Mouse (Mus musculus) kidney, adult 8-10 months (tissue): ENCODE measurements around the gene Sae1.

Experiments
- DNase-seq, 2 experiments: peaks; one replicate each; pipeline ENCODE4 v3.0.0; 2022

Gene Sae1

GRCm38 (mm10) chr7:16349999-16350398 is 37.6 kb downstream of the Sae1 start:
- no peak for DNase-seq

GRCm38 (mm10) chr7:16345297-16345696 is 42.3 kb downstream of the Sae1 start:
- no peak for DNase-seq

- no peak for DNase-seq
These were observed 43.0 kb downstream of the Sae1 start for GRCm38 (mm10) chr7:16344598-16344997.

- DNase-seq = no peak
These were observed 49.9 kb downstream of the Sae1 start for GRCm38 (mm10) chr7:16337733-16338132.

- DNase-seq = no peak
These were observed 58.5 kb downstream of the Sae1 start for GRCm38 (mm10) chr7:16329146-16329545.

- DNase-seq = no peak
These were observed 61.0 kb downstream of the Sae1 start for GRCm38 (mm10) chr7:16326607-16326971.

GRCm38 (mm10) chr7:16325920-16326606 is 61.5 kb downstream of the Sae1 start:
- DNase-seq = peak; percentile 62 to 75

GRCm38 (mm10) chr7:16324661-16325060 is 62.9 kb downstream of the Sae1 start:
- no peak for DNase-seq

GRCm38 (mm10) chr7:16320479-16320878 is 67.1 kb downstream of the Sae1 start:
- no peak for DNase-seq

- DNase-seq = no peak
These were observed 68.4 kb downstream of the Sae1 start for GRCm38 (mm10) chr7:16319216-16319615.

- DNase-seq = no peak
These were observed 70.5 kb downstream of the Sae1 start for GRCm38 (mm10) chr7:16317094-16317493.

- peak in 1 of 2 experiments; percentile 44 for DNase-seq
These were observed 72.3 kb downstream of the Sae1 start for GRCm38 (mm10) chr7:16315222-16315759.

GRCm38 (mm10) chr7:16314221-16314775 is 73.3 kb downstream of the Sae1 start:
- DNase-seq = no peak

- DNase-seq = peak; percentile 62 to 66
These were observed 74.0 kb downstream of the Sae1 start for GRCm38 (mm10) chr7:16313481-16314220.

- peak; percentile 63 to 64 for DNase-seq
These were observed 74.8 kb downstream of the Sae1 start for GRCm38 (mm10) chr7:16312672-16313311.

GRCm38 (mm10) chr7:16312011-16312671 is 75.5 kb downstream of the Sae1 start:
- DNase-seq = peak in 1 of 2 experiments; percentile 17

GRCm38 (mm10) chr7:16311453-16312004 is 76.1 kb downstream of the Sae1 start:
- DNase-seq = peak in 1 of 2 experiments; percentile 18

- DNase-seq = peak in 1 of 2 experiments; percentile 13
These were observed 76.8 kb downstream of the Sae1 start for GRCm38 (mm10) chr7:16310521-16311452.

- peak; percentile 67 to 76 for DNase-seq
These were observed 77.5 kb downstream of the Sae1 start for GRCm38 (mm10) chr7:16310020-16310520.

GRCm38 (mm10) chr7:16309318-16310019 is 78.1 kb downstream of the Sae1 start:
- DNase-seq = peak; percentile 82 to 87
